Mouse (Mus musculus): ENCODE results near the gene Fbxl21.
A peak's percentile ranks its signal among the peaks of the same experiment; 100 is the strongest.

Fbxl21 gene

DNA sequence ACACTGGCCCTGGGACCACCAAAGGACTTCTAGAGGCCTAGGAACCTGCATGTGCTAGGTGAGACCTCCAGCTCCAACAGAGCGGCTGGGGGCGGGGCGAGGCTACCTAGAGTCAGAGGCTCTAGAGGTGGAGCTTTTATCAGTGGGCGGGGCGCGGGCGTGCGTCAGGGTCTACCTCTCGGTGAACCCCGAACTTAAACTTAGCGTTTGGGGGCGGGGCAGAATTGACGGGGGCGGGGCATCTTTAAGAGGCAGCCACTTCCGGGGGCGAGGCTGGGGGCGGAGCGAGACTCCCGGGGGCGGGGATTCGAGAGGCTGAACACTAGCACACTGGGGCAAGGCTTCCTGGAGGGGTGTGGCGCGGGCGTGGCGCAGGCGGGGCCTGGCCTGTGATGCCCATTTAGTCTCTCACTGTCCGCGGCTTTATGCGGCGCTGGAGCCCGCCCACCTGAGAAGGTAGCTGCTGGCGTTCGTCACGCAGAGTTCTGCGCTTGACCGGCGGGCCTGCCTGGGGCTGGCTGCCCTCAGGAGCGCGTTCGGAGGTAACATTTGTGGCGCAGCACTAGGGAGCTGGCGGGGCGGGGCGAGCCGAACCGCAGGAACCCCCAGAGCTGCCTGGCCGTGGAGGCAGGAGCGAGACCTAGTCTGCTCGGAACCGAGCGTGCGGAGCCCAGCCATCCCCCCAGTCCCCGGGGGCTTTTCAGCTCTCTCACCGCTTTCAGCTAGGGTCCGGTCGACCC, at the start of gene Fbxl21:
Gene Fbxl21, plus strand, starts transcription at position 392 of the 740 bp plus-strand sequence.
- peak; percentile 94 for DNase-seq (ENCODE audit: low read depth, low spot score)

DNA sequence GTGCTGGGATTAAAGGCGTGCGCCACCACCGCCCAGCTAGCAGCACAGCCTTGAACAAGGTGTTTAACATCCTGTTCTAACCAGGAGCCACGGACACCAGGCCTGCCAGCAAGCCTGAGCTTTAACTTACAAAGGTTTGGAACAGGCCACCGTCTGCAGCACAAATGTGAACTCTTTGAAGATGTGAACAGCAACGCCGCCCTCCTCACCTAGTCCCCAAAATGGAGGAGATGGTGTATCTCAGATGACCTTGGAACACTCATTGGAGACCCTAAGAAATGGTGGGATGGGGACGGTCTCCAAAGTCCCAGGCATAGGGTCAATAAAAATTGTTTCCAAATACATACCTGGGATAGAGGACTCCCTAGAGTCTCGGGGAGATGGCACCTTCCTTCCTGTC, 49.6 kb upstream of the Fbxl21 start:
- DNase-seq (ENCODE audit: low read depth, low spot score) = no peak

DNA sequence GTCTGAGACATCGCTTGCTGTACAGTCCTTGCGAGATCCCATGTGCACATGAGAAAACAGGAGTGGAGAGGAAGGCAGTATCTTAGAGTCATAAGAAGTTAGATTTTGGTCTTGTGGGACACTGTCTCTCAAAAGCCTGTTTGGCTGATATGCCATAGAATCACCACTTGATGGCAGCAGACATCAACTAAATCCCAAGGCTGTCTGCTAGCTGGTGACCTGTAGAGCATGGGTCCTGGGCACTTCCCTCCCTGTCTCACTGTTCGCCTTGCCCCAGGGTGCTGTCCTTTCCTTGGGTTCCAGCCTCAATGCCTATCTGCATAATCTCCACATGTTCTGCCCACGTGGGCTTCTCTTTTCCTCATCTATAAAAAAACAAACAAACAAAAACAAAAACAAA, 46.9 kb upstream of the Fbxl21 start:
- peak; percentile 75 for DNase-seq (ENCODE audit: low read depth, low spot score)

DNA sequence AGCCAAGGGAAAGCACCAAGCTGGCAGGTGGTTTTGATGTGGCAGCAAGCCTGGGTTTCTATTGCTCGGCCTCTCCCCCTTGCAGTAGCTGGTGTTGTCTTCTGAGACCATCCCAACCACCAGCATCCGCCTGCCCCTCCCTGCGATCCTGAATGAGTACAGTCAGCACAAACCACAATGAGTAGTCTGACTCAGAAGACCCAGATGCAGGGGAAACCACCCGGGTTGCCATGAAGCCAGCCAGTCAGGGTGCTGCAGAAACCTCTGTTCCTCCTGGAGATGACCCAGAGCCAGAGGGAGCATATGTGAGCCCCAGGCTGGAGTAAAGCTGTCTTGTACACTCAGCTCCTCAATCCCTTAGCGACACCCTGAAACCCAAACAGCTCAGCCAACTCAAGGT, 45.5 kb upstream of the Fbxl21 start:
- peak; percentile 59 for DNase-seq (ENCODE audit: low read depth, low spot score)

DNA sequence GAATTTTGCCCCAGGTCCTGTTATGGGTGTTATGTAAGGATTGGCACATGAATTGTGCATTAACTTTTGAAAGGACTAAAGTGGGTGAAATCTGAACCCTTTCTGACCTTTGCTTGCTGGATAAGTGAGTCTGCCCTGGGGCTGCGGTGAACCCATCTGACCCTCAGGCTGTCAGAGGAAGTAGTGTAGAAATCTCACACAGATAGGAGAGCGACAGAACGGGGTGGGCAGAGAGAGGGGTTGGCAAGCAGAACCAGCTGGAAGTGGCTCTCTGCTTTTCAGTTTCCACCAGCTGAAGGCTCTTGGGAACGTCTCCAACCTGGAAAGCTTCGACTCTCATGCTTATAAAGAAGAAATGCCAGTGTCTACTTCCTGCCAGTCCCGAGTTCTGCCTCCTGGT, 45.0 kb upstream of the Fbxl21 start:
- DNase-seq (ENCODE audit: low read depth, low spot score) = no peak

DNA sequence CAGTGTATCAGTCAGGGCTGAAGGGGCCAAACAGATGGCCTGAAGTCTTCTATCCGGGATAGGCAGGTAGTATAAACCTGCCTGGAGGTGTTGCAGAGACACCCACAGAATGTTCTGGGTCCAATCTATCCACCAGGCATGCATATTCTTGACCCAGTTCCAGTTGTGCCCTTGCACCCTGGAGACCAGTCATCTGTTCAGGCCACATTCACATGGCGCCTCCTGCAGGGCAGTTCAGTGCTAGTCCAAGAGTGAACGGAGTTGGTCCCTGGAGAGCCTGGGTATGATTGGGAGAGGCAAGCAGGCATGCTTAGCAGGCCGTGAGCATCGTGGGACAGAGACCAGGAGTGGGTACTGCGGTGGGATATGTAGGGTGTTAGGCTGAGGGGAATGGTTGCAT, 44.2 kb upstream of the Fbxl21 start:
- DNase-seq (ENCODE audit: low read depth, low spot score) = no peak

DNA sequence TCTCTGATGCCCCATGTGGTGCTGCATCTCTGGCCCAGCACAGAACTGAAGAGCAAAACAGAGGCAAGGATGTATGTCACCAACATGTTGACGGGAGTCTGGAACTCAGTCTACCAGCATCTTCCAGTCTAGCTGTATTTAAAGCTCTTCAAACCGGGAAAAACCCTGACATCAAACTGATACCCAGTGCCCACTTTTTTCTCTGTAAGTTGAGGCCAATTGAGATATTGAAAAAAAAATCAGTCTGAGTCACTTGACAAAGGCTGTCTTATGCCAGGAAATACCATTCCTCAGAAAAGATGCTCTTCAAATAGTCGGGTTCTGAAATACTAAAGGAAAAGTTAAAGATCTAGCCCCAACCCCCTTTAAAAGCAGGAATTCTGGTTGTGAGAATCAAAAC, 40.1 kb upstream of the Fbxl21 start, which contains the start of gene Il9:
Gene Il9, minus strand, starts transcription at position 101 of the 400 bp plus-strand sequence.
- no peak for DNase-seq (ENCODE audit: low read depth, low spot score)

DNA sequence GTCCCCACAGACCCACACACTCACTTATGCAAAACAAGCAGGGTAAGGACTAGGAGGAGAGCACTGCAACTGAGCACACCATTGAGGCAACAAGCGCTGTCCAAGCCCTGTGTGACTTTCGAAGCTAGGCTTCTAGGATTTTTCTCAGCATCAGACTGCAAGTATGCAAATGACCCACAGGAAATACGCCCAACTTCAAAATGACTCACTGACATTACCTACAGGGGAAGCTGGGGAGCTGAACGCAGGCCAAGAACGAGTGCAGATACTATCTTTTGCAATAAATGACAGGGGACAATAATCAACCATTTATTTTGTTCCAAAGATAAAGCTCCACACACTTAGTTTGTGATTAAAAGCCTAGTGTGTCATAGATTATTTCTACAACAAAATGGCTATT, 34.3 kb upstream of the Fbxl21 start:
- peak; percentile 29 for DNase-seq (ENCODE audit: low read depth, low spot score)

DNA sequence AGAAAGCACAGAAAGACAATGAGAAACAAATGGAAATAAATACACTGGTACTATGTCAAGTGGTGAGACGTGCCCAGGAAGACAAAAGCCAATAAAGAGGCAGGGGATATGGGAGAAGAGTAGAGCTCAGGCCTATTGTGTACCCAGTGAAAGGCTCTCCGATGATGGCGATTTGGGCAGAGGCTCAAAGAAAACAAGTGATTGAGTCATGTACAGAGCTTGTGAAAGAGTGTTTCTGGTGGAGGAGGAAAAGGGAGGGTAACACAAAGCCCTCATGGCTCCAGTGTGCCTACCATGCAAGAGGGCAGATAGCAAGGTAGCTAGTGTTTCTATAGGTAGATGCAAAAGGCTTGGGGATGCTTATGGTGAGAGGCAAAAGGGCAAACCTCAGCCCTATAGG, 27.8 kb upstream of the Fbxl21 start:
- no peak for DNase-seq (ENCODE audit: low read depth, low spot score)

DNA sequence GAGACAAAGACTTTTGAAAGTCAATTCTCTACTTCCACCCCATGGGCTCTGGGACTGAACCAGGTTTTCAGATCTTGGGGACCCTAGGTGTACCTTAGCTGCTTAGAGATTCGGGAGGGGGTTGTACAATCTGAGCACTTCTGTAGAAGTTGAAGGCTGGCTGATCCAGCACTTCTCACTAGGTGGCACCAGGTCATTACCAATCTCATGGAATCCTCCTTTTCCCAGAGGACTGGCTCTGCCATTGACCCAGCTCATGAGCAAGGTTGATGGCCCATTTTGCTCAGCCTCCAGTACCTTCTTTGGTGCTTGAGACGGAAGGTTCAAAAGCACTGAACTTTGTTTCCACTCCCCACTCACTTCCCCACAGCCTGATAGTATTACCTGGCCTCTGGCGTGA, 22.1 kb upstream of the Fbxl21 start:
- no peak for DNase-seq (ENCODE audit: low read depth, low spot score)

DNA sequence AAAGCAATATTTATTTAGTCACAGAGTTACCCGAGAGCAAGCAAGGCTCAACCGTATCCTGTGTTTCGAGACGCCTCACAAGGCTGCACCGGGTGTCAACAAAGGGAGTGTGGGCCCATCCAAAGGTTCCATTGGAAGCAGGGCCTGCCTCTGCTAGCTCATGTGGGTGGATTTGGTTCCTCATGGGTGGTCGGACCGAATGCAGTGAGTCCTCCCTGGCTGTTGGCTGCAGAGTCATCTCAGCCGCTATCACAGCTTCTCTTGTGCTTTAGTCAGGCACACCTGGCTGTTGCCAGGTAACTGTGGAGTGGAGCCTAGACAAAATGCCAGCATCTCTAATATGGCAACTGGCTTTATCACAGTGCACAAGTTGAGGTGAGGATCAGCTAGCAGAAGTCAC, 21.6 kb upstream of the Fbxl21 start:
- no peak for DNase-seq (ENCODE audit: low read depth, low spot score)

DNA sequence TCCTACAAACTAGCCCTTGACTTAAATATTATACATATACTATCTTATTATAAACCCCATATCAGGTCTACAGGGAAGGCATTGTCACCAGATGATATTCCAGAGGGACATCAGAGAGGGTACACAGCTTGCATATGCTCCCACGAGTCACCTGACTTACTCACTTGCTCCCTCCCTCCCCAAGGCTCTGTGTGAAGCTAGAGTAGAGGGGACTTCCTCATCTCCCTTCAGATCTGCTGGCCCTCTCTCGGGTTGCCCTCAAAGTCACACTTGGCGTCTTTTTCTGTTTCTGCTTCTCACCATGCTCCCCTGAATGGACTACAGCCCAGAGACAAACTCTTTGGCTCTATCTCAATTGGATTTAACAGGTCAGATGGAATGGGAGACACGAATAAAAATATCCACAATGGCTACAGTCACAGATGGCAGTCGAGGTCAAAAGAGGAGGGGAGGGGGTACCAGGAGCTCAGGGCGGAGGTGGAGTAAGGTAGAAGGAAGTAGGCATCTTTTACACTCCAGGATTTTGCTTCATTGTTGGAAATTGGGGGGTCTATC, 20.3 kb upstream of the Fbxl21 start:
- DNase-seq (ENCODE audit: low read depth, low spot score) = peak; percentile 11

DNA sequence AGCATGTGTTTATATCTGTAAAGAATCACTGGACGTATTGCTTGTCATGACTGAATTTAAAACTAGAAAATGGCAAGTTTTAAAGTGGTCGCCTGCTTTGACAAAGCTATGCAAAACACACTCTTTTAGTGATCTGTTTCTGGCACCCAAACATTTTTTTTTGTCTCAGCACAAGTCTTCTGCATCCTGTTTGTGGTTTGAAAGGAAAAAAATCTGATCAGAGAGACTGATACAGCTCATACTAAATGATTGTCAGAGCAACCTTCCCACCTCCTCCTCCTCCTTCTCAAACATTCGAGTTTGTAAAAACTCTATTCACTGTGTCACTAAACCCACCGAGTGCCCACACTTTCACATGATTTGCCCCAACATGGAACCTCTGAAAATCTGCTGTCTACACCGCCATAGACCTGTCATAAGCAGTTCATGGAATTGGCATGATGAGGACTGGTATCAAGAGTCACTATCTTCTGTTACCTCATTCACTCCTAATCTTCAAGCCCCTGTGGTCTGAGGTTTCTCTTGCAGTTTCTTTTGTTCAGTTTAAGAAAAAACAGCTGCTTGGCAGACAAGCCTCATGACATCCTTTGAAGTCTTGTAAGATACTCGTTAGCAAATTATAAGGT, 15.3 kb upstream of the Fbxl21 start:
- DNase-seq (ENCODE audit: low read depth, low spot score) = no peak

DNA sequence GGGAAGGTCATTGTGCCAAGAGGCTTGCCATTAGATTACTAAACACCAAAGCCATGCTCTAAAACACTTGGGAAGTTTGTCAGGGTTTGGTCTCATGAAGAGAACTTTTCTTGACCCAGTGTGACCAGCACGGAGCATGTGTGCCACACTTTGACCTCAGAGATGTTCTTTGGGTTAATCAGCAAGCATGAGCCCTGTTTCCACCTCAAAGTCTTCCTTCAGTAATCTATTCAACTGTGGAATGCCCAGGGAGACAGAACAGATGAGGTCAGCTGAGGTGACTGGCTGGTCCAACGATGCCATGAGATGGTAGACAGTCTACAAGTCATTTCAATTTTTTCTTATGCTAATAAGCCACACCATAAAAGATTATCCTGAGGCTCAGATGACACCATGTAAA, 12.5 kb upstream of the Fbxl21 start:
- DNase-seq (ENCODE audit: low read depth, low spot score) = no peak

DNA sequence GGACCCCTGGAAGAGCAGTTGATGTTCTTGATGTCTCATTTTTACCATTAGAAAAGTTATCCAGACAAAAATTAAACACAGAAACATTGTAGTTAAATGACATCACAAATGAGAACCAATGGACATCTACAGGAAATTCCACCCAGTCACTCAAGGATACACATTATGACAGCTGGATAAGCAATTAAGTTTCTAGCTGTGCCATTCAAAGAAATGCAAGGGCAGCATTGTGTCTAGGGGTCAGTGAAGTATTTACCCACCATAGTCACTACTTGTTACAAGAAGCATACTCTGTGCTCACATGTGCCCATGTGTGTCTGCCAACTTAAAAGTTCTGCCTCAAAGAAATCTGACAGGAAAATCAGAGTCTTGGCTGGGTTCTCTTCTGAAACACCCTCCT, 8.7 kb upstream of the Fbxl21 start:
- DNase-seq (ENCODE audit: low read depth, low spot score) = no peak

DNA sequence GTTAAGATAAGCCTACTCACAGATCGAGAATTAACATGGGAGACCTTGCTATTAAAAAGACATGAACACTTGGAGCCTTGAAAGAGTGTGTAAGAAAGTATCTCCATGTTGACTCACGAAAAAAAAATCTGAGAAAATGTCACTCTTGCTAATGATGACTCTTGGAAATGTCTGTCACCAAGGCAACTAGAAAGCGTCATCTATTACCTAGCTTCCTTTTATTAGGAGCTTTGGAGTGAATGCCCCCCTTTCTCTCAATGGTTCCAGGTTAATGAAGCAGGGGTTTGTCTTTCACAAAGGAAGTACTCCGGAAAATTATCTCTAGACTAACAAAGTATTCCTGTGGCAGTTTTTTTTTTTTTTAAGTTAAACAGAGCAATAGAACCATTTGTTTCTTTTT, 6.0 kb upstream of the Fbxl21 start:
- no peak for DNase-seq (ENCODE audit: low read depth, low spot score)

DNA sequence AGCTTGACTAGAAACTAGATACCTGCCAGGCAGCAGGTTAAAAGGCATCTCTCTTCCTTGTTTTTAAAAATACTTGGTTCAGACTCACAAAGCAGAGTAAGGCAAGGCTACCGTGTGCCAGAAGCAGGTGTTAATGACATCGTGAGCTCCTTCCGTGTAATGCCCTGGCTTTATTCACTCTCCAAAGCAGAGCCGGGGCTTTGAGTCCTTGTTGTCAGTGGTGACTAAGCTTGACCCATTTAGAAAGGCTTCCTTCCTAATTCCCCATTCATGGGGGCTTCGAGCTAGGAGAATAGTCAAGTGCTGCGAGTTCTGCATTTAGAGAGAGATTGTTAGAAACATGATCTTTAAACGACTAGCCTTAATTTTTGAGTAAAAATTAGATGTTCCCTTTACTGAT, 5.5 kb upstream of the Fbxl21 start:
- no peak for DNase-seq (ENCODE audit: low read depth, low spot score)

DNA sequence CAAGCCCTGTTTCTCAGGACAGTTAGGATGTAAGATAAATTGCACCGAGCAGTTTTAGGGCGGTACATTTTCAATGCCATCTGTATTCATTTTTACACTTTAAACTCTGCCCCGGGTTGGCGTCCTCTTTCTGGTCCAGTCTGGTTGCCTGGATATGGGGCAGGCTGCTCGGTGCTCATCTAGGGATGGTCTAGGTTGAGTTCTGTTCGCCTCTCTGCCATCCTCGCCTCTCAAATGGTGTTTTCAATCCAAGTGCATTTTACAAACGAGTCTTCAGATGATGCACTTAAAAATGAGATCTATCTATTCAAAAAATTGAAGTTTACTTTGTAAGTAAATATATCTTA, 522 bp downstream of the Fbxl21 start:
- no peak for DNase-seq (ENCODE audit: low read depth, low spot score)

DNA sequence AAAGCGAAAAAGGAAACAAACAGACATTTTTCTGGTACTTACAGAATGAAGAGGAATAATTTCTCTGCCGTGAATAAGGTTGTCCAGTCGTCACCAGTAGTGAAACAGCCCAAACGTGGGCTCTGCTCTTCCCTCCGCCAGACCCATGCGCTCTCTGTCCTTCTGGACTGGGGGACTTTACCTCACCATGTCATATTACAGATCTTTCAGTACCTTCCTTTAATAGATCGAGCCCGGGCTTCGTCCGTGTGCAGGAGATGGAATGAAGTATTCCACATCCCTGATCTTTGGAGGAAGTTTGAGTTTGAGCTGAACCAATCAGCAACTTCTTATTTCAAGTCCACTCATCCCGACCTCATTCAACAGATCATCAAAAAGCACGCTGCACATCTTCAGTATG, 4.6 kb downstream of the Fbxl21 start:
- no peak for DNase-seq (ENCODE audit: low read depth, low spot score)

DNA sequence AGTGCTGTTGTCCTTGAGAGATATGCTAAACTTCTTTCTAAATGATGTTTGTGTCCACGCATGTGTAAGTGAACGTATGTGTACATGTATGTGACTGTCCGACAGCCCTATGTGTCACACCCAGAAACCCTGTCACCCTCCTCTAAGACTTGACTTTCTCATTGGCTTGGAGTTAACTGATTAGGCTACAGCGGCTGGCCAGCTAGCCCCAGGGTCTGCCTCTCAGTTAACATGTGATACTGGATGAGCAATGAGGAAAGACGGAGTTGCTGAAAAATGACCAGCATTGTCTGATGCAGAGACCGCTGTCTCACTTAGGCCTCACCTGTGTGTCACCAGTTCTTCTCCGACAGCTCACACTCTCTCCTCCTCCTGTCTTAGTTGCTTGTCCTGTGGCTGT, 5.6 kb downstream of the Fbxl21 start:
- no peak for DNase-seq (ENCODE audit: low read depth, low spot score)

DNA sequence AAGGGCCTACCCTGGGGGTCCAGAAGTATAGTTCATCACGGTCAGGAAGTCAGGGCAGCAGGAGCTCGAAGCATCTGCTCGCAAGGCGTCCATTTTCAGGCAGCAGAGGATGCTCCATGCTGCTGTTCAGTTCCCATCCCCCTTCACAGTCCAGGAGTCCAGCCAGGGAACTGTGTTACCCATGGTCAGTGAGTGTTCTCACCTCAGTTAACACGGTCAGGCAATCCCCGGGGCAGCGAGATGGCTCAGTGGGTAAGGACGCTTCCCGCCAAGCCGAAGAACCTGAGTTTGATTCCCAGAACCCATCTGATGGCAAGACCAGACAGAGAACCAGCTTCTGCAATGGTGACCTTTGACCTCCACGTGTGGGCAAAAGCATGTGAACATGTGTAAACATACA, 6.0 kb downstream of the Fbxl21 start:
- DNase-seq (ENCODE audit: low read depth, low spot score) = no peak

DNA sequence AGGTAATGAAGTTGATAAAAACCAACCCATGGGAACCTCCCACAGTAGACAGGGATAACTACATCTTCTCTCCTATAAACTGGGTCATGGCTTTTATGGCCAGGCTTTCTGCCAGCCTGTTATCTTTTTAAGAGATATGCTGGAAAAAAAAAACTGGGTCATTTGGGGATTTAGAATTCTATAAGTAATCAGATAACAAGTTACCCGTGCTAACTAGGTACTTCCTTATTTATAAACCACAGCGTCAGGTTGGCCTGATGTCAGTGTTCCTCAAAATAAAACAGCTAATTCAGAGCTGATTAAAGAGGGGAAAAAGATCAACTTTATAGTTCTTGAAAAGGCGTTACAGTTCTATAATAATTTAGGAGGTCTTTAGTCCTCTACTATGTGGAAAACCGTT, 6.8 kb downstream of the Fbxl21 start:
- no peak for DNase-seq (ENCODE audit: low read depth, low spot score)

DNA sequence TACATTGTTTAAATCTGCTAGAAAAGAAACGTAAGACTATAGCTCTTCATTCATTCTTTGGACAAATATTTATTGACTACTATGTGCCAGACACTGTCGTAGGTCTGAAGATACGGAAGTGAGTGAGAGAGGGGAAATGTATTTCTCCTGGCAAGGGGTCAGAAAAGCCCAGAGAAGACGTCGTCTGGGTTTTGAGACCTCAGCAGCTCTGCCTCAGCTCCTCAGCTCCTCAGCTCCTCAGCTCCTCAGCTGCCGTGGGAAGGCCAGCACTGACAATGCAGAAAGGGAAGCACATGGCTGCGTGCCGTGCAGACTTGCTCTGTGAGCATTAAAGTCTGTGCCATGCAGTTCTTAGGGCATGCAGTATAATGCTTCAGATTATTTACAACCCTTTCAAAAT, 7.4 kb downstream of the Fbxl21 start:
- DNase-seq (ENCODE audit: low read depth, low spot score) = no peak

Data from A20 (cell line).